Mouse (Mus musculus) E14TG2a.4 (cell line): ENCODE results near the gene Lst1.

Experiments used
- CTCF ChIP-seq: conservative IDR thresholded peaks from 2 replicates; pipeline ENCODE4 v1.5.1; 2014; ENCODE audit warnings: low read length
- NANOG ChIP-seq: IDR thresholded peaks from 2 replicates; pipeline ENCODE4 v1.6.1; 2014; ENCODE audit warnings: borderline replicate concordance, low read length, mixed read lengths
- POU5F1 ChIP-seq: IDR thresholded peaks from 2 replicates; pipeline ENCODE4 v1.6.1; 2014; ENCODE audit warnings: low read length, borderline replicate concordance

- no peak for TF ChIP-seq CTCF
- no peak for TF ChIP-seq POU5F1
- no peak for TF ChIP-seq NANOG
Observed at GRCm38 (mm10) chr17:35224641-35225040, 36.4 kb upstream of the Lst1 start.
